Mouse (Mus musculus) liver, adult 2 months (tissue): ENCODE results near the gene Otol1.

Source experiments
- CTCF ChIP-seq: fragments of 200-500 bp; IDR thresholded peaks from 2 replicates; pipeline ENCODE4 v1.5.1; 2011; ENCODE audit warnings: low read depth, low read length, control low read depth
- POLR2A ChIP-seq: fragments of 200-500 bp; IDR thresholded peaks from 2 replicates; pipeline ENCODE4 v1.6.1; 2011; ENCODE audit warnings: low read length, control low read depth; ENCODE audit not compliant: insufficient read depth; ENCODE audit errors: extremely low read depth

- TF ChIP-seq POLR2A (no peak), CTCF (no peak)
These were observed 29.3 kb upstream of the Otol1 start for GRCm38 (mm10) chr3:69978092-69978491.
